Mouse (Mus musculus): Measurements from ENCODE around the gene Irs2.

The Irs2 gene

DNA sequence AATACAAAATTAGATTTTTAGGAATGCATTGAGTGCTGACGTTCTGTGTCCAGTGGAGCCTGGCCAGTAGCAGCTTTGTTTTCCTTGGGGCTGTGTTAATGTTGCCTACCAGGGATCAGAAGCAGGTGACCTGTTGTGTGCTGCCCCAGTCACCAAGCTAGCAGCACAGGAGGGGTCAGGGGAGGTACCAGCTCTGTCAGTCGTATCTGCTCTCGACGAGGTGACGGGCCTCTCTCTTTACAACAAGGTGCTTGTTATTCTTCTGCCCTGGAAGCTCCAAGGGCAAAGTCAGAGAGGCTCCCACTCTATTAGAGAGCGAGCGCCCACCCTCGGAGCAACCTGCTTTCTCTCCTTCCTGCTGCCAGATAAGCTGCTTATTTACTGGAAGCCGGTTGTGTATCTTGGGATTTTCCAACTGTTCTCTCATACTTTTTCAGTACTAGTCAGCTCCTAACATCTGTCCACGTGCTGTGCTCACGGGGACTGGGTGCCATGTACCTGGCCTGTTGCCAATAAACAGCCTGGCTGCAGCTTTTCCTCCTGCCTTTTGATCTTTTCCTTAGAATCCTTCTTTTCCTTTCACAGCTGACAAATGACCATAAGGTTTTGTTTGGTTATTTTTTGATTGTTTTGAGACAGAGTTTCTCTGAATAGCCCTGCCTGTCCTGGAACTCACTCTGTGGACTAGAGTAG is 2.8 kb upstream of the Irs2 start:
- in situ Hi-C loops (cut with MseI, MboI) = loop anchor here (10.0 to 25.0 kb wide), 3 partner anchors 164 to 574 kb away; no protein-coding TSS in a partner anchor

DNA sequence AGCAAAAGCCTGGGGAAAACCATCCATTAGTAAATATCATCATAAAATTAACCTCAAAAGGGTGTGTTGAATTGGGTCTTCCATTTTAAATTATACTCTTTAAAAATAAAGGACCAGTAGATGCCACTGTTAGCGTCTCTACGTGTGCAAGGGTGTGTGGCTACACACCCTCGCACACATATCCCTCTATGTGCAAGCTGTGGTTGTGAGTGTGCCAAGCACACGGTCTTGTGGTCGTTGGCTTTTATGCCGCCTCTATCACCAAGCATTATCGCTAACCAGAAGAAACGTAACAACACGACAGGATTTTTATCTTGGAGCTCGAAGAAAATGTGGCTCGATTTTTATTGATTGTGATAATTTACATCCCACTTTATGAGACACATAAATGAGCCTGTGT is 2.1 kb upstream of the Irs2 start:
- in situ Hi-C loops (cut with MseI, MboI) = loop anchor here (10.0 to 25.0 kb wide), 3 partner anchors 164 to 573 kb away; no protein-coding TSS in a partner anchor

- in situ Hi-C loops (cut with MseI, MboI) = loop anchor here (10.0 to 25.0 kb wide), 4 partner anchors 85 to 572 kb away; no protein-coding TSS in a partner anchor
Measured at GRCm38 (mm10) chr8:11009431-11010071, 1.3 kb upstream of the Irs2 start.

GRCm38 (mm10) chr8:11008842-11009420 is 673 bp upstream of the Irs2 start:
- in situ Hi-C loops (cut with MseI, MboI) = loop anchor here (10.0 to 25.0 kb wide), 3 partner anchors 84 to 572 kb away; no protein-coding TSS in a partner anchor

DNA sequence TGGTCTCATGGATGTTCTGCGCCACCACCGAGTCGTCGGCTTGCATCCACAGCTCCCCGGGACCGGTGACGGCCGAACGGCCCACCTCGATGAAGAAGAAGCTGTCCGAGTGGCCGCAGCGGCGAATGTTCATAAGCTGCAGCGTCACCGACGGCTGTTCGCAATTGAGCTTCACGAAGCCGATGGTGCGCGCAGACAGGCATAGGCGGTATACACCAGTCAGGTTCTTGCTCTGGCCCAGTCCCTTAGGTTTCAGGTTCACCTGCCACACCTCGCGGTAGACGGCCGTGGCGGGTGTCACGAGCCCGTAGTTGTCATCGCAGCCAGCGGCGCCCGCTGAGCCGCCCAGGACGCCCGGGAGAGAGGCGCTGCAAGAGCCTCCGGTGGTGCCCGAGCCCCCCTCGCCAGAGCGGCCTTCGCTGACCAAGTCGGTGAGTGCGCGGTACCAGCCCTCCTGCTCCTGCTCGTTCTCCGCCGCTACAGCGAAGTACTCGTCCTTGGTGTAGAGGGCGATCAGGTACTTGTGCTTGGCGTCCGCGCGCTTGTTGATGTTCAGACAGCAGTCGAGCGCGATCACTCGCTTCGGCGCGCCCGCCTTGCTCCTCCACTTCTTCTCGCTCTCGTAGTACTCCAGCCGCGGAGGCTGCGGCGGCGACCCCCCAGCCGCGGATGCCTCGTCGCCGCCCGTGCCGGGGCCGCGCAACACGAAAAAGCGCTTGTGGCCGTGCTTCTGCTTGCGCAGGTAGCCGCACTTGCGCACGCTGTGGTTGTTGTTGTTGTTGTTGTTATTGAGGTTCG is 478 bp downstream of the Irs2 start:
- in situ Hi-C loops (cut with MseI, MboI) = loop anchor here (10.0 to 25.0 kb wide), 3 partner anchors 83 to 570 kb away; no protein-coding TSS in a partner anchor

GRCm38 (mm10) chr8:11007001-11007580 is 1.2 kb downstream of the Irs2 start:
- in situ Hi-C loops (cut with MseI, MboI) = loop anchor here (10.0 to 25.0 kb wide), 3 partner anchors 82 to 570 kb away; no protein-coding TSS in a partner anchor

DNA sequence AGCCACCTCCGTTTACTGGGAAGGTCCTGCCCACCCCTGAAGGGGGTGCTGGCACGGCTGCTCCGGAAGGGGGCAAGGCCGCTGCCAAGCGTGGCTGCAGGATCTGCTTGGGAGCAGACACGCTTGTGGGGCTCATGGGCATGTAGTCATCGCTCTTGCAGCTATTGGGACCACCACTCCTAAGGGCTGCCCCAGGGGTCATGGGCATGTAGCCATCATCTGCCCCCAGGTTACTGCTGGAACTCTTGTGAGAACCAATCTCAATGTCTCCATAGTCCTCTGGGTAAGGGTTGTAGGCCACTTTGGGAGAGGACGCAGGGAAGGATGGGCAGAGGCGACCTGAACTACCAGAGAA is 2.0 kb downstream of the Irs2 start:
- in situ Hi-C loops (cut with MseI, MboI) = loop anchor here (10.0 to 25.0 kb wide), 3 partner anchors 81 to 569 kb away; no protein-coding TSS in a partner anchor

GRCm38 (mm10) chr8:11005460-11006275 is 2.6 kb downstream of the Irs2 start:
- in situ Hi-C loops (cut with MseI, MboI) = loop anchor here (10.0 to 25.0 kb wide), 3 partner anchors 81 to 568 kb away; no protein-coding TSS in a partner anchor

GRCm38 (mm10) chr8:11004781-11005459 is 3.3 kb downstream of the Irs2 start:
- in situ Hi-C loops (cut with MseI, MboI) = loop anchor here (10.0 to 25.0 kb wide), 3 partner anchors 80 to 568 kb away; no protein-coding TSS in a partner anchor

DNA sequence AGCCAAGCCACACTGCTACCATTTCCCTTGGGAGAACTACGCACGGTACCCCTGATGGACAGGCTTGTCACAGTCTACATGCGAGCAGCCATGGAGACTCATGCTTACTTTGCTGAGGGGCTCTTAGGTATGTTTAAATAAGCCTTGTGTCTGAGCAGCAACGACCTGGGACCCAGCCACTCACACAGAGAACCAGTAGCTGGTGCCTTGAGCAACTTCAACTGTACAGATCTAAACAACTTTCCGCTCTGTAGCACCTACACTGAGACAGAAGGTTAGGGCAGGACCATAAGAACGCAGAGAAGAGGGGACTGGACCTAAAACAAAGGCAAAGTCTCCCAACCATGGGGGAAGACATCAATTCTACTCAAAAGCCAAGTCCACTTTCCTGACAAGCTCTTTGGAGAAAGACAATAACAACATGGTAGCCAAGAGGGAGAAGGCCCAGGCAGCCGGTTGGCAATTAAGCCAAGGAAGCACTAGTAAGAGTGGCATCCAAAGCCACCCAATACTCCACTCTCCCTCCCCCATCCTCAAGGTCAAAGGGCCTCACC is 4.3 kb downstream of the Irs2 start:
- in situ Hi-C loops (cut with MseI, MboI) = loop anchor here (10.0 to 25.0 kb wide), 3 partner anchors 79 to 567 kb away; no protein-coding TSS in a partner anchor

GRCm38 (mm10) chr8:11003253-11003652 is 5.0 kb downstream of the Irs2 start:
- in situ Hi-C loops (cut with MseI, MboI) = loop anchor here (10.0 to 25.0 kb wide), 3 partner anchors 78 to 566 kb away; no protein-coding TSS in a partner anchor

DNA sequence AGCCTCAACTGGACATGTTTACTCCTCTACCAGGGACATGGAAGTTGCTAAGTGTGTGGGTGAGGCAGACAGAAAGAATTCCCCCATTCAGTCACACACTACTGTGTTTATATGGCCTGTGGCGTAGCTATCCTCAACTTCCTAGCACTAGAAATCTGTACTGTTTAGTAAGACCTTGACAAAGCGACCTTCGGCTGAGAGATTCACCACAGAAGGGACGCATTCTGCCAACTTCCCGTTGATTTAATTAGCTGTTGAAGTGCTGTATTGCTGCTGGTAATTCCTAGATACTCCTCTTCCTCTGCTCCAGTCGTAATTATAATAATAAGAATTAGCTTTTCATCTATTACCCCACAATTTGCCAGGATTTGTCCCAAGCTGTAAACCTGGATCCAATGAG is 5.4 kb downstream of the Irs2 start:
- in situ Hi-C loops (cut with MseI, MboI) = loop anchor here (10.0 to 25.0 kb wide), 3 partner anchors 78 to 566 kb away; no protein-coding TSS in a partner anchor

DNA sequence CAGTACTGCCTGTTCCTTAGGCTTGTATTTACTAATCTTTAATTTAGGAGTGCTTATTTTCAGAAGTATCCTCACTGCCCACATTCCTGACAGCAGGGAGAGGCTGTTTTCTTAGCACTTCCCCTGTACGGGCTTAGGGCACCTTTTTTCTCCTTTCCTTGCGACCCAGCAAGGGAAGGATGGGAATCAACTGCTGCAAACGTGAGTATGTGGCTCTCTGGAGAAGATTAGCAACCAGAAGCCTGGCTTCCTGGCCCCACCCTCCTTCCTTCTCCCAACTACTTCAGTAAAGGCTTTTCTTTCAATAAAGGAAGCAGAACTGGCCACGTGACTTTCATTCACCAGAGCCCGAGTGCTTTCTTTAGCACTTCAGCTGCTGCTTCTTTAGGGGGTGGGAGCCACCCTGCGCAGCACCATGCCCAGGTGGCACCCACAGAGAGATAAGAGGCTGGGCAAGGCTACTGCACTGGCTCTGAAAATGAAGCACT is 7.2 kb downstream of the Irs2 start:
- in situ Hi-C loops (cut with MseI, MboI) = loop anchor here (10.0 to 25.0 kb wide), 3 partner anchors 76 to 564 kb away; no protein-coding TSS in a partner anchor

DNA sequence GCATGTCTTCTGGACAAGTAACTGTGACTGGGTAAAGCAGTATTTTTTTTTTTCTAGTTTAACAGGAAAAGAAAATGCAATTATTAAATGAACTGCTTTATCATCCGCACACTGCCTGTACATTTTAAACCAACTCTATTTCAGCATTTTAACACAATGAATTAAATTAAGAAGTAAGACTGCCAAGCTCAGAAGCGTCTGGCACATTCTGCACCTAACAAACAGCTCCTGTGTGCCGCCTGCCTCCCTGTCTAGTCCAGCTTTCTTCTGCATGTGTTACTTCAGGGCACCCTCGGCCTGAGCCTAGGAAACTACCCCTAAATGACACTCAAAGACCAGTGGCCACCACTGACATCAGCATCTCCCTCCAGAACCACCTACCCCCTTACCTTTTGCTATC is 8.7 kb downstream of the Irs2 start:
- in situ Hi-C loops (cut with MseI, MboI) = no loop called here

- in situ Hi-C loops (cut with MseI, MboI) = no loop called here
Measured at GRCm38 (mm10) chr8:10996247-10996646, 12.0 kb downstream of the Irs2 start.

GRCm38 (mm10) chr8:10995756-10996155 is 12.5 kb downstream of the Irs2 start:
- in situ Hi-C loops (cut with MseI, MboI) = no loop called here

DNA sequence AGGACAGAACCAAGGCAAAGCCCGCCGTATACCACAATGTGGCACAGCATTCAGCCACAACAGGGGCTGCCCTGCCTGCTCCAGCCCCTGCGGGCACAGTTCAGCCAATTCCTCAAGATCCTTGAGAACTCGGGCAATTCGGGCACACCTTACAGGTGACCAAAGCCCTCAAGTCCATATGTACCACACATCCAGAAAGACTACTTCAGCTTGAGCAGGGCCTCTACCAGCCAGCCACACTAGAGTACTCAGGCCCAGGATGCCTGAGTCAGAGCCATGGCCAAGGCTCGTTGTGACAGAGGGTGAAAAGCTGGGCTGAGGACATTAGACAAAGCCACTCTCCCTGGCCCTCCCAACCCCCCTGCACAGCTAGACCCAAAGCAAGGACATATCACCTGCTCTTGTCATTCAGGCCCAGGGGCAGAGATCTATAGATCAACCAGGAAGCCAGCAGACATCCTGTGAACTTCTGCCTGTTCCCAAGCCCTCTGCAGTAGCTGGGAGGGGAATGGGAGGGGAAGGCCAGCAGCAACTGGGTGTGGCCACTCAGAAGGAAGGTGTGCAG is 13.8 kb downstream of the Irs2 start:
- in situ Hi-C loops (cut with MseI, MboI) = no loop called here

DNA sequence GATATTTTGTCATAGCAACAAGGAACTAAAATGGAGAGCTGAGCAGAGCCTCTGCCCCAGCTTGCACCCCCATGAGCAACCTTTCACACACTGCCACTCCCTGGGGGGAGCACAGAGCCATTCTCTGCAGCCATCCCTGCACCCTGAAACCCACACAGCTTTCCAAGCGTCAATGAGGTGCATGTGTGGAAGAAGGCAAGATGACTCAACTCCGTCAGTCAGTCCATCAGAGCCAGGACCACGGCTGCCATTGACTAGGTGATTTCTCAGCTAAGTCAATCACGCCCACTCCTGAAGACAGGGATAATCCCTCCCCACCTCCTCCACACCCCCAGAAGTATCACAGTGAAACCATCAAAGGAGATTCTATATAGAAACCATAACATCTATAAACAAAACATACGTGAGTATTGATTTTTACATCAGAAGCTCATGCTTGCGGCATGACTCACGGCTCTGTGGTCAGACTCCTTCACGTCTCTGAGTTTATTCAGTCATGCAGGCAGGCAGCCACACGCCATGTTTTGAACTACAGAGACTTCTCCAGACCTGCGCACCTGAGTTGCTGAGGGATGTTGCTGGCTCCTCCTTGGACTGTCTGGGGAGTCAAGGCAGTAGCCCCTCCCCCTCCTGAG is 14.6 kb downstream of the Irs2 start:
- in situ Hi-C loops (cut with MseI, MboI) = no loop called here

All from mouse trophoblast stem cell (cell line).